Mouse (Mus musculus) liver, embryonic 14.5 days (tissue): Measurements from ENCODE around the gene Zfp791.

Experiments used
- CTCF ChIP-seq: IDR thresholded peaks from 2 replicates; pipeline ENCODE4 v1.5.1; 2016; ENCODE audit warnings: antibody characterized with exemption, low read depth, control low read depth
- EP300 ChIP-seq: IDR thresholded peaks from 2 replicates; pipeline ENCODE4 v1.6.1; 2016; ENCODE audit warnings: antibody characterized with exemption, low read depth

DNA sequence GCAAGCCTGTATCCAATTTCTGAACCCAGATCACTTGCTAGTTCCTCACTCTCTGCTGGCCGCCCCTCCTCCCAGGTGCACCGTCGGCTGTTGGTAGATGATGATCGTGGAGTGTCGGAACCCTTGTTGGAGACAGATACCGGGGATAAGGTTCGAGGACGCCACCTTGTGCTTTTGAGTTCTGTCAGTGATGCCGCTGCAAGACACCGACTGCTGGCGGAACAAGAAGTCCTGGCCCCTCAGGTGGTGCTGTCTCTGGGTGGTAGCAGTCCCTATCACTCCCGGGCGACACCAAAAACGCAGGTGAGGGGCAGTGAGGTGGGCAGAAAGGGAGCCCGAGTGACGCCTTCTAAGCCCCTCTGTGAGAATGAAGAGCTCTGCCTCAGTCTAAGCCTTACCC is 26.7 kb downstream of the Zfp791 start:
- TF ChIP-seq CTCF (no peak), EP300 (no peak)
